Mouse (Mus musculus) MEL (cell line): Measurements from ENCODE around the gene Miga2. TPM values are rescaled to one million over a fixed set of nuclear protein-coding genes. Genes with fewer than 3 reads are reported as not detected.
A peak's percentile ranks its signal among the peaks of the same experiment; 100 is the strongest.

Experiments used
- DNase-seq: peaks from one replicate; pipeline ENCODE4 v3.0.0; 2011; ENCODE audit warnings: low read depth, low spot score
- H3K27ac ChIP-seq: 2 replicates; pipeline ENCODE4 v1.5.1; 2012; ENCODE audit warnings: low read depth, mild to moderate bottlenecking, control low read depth, low read length, moderate library complexity; ENCODE audit not compliant: control insufficient read depth
- H3K27me3 ChIP-seq, 2 experiments: fragments of 150-350 bp in 1 of 2; sonication (generic) in 1 of 2; 2 replicates each; pipeline ENCODE4 v1.6.1; 2012; ENCODE audit warnings: low read length in 2 of 2, mild to moderate bottlenecking in 2 of 2, improper control_type of control experiment in 1 of 2, moderate library complexity in 1 of 2; ENCODE audit not compliant: insufficient read depth in 2 of 2, control insufficient read depth in 1 of 2
- H3K36me3 ChIP-seq, 2 experiments: 2 replicates each; pipeline ENCODE4 v1.6.1; 2012 to 2014; ENCODE audit warnings: low read length in 2 of 2, improper control_type of control experiment in 1 of 2, inconsistent platforms in 1 of 2, mild to moderate bottlenecking in 1 of 2; ENCODE audit not compliant: insufficient read depth in 2 of 2, control insufficient read depth in 1 of 2
- H3K4me1 ChIP-seq, 2 experiments: fragments of 150-350 bp in 1 of 2; sonication (generic) in 1 of 2; 2 replicates each; pipeline ENCODE4 v1.6.1; 2012; ENCODE audit warnings: low read length in 2 of 2, improper control_type of control experiment in 1 of 2, mild to moderate bottlenecking in 1 of 2; ENCODE audit not compliant: insufficient read depth in 2 of 2, control insufficient read depth in 1 of 2
- H3K4me3 ChIP-seq, 2 experiments: fragments of 150-350 bp in 1 of 2; sonication (generic) in 1 of 2; 2 replicates each; pipeline ENCODE4 v1.5.1; 2012; ENCODE audit warnings: low read depth in 2 of 2, low read length in 2 of 2, mild to moderate bottlenecking in 2 of 2, moderate library complexity in 2 of 2, control low read depth in 1 of 2, improper control_type of control experiment in 1 of 2; ENCODE audit not compliant: control insufficient read depth in 1 of 2, insufficient read depth in 1 of 2
- H3K79me2 ChIP-seq: 2 replicates; pipeline ENCODE4 v1.6.1; 2012; ENCODE audit warnings: mild to moderate bottlenecking, low read length, moderate library complexity; ENCODE audit not compliant: control insufficient read depth, poor library complexity, insufficient read depth
- H3K9ac ChIP-seq: 2 replicates; pipeline ENCODE4 v1.6.1; 2012; ENCODE audit warnings: low read depth, mild to moderate bottlenecking, control low read depth, low read length, moderate library complexity; ENCODE audit not compliant: control insufficient read depth, poor library complexity, severe bottlenecking
- H3K9me3 ChIP-seq: fragments of 150-350 bp; sonication (generic); replicated peaks from 2 replicates; pipeline ENCODE4 v1.6.1; 2012; ENCODE audit warnings: mild to moderate bottlenecking, low read length, improper control_type of control experiment, moderate library complexity; ENCODE audit not compliant: insufficient read depth
- CHD1 ChIP-seq: IDR thresholded peaks from 2 replicates; pipeline ENCODE4 v1.6.1; 2012; ENCODE audit warnings: low read depth, mild to moderate bottlenecking, inconsistent platforms, low read length, improper control_type of control experiment
- MAFK ChIP-seq: IDR thresholded peaks from 2 replicates; pipeline ENCODE4 v1.6.1; 2011; ENCODE audit warnings: low read depth, mild to moderate bottlenecking, low read length, improper control_type of control experiment, borderline replicate concordance
- MEF2A ChIP-seq: IDR thresholded peaks from 2 replicates; pipeline ENCODE4 v1.6.1; 2014; ENCODE audit warnings: low read depth, mild to moderate bottlenecking, inconsistent platforms, low read length, improper control_type of control experiment; ENCODE audit not compliant: poor library complexity, insufficient replicate concordance, severe bottlenecking; ENCODE audit errors: extremely low read depth
- POLR2A ChIP-seq, 2 experiments: IDR thresholded peaks; 2 replicates each; pipeline ENCODE4 v1.6.1; 2011 to 2012; ENCODE audit warnings: low read length in 2 of 2, mild to moderate bottlenecking in 2 of 2, control low read depth in 1 of 2, improper control_type of control experiment in 1 of 2, low read depth in 1 of 2, moderate library complexity in 1 of 2; ENCODE audit not compliant: control insufficient read depth in 1 of 2, insufficient read depth in 1 of 2, poor library complexity in 1 of 2
- POLR2AphosphoS2 ChIP-seq: IDR thresholded peaks from 2 replicates; pipeline ENCODE4 v1.6.1; 2011; ENCODE audit warnings: low read length, improper control_type of control experiment
- RAD21 ChIP-seq: IDR thresholded peaks from 2 replicates; pipeline ENCODE4 v1.6.1; 2011; ENCODE audit warnings: mild to moderate bottlenecking, low read depth, low read length, improper control_type of control experiment
- RCOR1 ChIP-seq: IDR thresholded peaks from 2 replicates; pipeline ENCODE4 v1.6.1; 2012; ENCODE audit warnings: low read depth, mild to moderate bottlenecking, inconsistent platforms, low read length, improper control_type of control experiment
- TAL1 ChIP-seq: IDR thresholded peaks from 2 replicates; pipeline ENCODE4 v1.6.1; 2012; ENCODE audit warnings: mild to moderate bottlenecking, inconsistent platforms, low read length, moderate library complexity, mixed read lengths
- UBTF ChIP-seq: IDR thresholded peaks from 2 replicates; pipeline ENCODE4 v1.6.1; 2012; ENCODE audit warnings: low read depth, mild to moderate bottlenecking, inconsistent platforms, low read length, improper control_type of control experiment, moderate library complexity, borderline replicate concordance; ENCODE audit not compliant: insufficient read depth
- ZKSCAN1 ChIP-seq: IDR thresholded peaks from 2 replicates; pipeline ENCODE4 v1.6.1; 2012; ENCODE audit warnings: low read depth, mild to moderate bottlenecking, inconsistent platforms, low read length, improper control_type of control experiment, moderate library complexity
- polyA plus RNA-seq, 2 experiments: library from polyadenylated mRNA; stranded (reverse) in 1 of 2; unstranded in 1 of 2; fragments of >175 nt in 1 of 2; fragments of >200 nt in 1 of 2; gene quantifications; 2 replicates each; pipeline versions ENCODE4 v1.2.1 to v1.2.4; 2012; ENCODE audit warnings: low replicate concordance in 2 of 2, low read depth in 1 of 2; ENCODE audit not compliant: insufficient read length in 2 of 2, insufficient read depth in 1 of 2, missing spikeins in 1 of 2
- total RNA-seq: library from RNA; depleted of rRNA; stranded (reverse); fragments of 300-350 nt; gene quantifications from 2 replicates; pipeline ENCODE4 v1.2.3, GENCODE M21; 2012

The Miga2 gene
- total and polyA plus RNA-seq, 3 experiments: 20.3 to 25.8 TPM; not detected in 1

DNA sequence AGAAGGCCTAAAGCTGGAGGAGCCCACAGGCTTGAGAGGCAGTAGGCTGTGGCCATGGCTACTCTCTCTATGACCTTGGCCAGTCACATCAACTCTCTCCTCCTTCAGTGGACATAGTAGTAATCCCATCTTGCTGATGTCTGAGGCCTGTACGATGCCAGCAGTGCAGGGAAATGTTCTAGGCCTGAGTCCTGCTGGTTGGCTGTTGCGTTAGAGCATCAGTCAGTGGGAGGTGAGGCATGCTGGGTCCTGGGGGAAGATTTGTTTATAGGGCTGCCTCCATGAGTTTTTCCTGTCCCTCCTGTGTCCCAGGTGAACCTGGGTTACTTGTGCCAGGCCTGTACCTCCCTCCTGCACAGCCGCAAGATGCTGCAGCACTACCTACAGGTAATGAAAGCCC, 22.0 kb upstream of the Miga2 start:
- H3K4me3 ChIP-seq: no peak overlapping the region
- no peaks in the 10 kb centered on the region for H3K4me1 ChIP-seq
- H3K79me2 ChIP-seq: no peaks in the 10 kb centered on the region
- peaks cover 0 to 15% of the 10 kb centered on the region in 2 experiments; a peak in 2 of 4 replicates for H3K36me3 ChIP-seq
- no peak overlapping the region for H3K9ac ChIP-seq
- H3K27me3 ChIP-seq: no peaks in the 10 kb centered on the region
- no peak for DNase-seq
- TF ChIP-seq MAFK (no peak), MEF2A (no peak), ZKSCAN1 (no peak), UBTF (no peak), TAL1 (no peak), RCOR1 (no peak)
- no peaks in the 10 kb centered on the region for H3K9me3 ChIP-seq
- H3K27ac ChIP-seq: no peak overlapping the region

DNA sequence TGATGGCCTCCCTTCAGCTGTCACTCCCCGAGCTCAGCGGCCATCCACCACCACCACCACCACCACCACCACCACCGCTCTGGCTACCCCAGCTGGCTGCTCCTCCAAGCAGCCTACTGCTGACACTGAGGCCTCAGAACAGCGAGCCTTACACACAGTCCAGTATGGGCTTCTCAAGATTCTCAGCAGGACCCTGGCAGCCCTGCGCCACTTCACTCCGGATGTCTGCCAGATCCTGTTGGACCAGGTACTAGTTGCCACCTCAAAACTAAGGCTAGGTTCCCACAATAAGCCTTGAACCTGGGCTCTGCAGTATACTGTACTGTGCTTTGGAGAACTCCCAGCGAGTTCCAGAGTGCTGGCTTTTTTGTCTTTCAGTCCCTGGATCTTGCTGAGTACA, 21.5 kb upstream of the Miga2 start:
- H3K36me3 ChIP-seq: peaks cover 0 to 15% of the 10 kb centered on the region in 2 experiments; a peak in 2 of 4 replicates
- H3K9ac ChIP-seq: no peak overlapping the region

DNA sequence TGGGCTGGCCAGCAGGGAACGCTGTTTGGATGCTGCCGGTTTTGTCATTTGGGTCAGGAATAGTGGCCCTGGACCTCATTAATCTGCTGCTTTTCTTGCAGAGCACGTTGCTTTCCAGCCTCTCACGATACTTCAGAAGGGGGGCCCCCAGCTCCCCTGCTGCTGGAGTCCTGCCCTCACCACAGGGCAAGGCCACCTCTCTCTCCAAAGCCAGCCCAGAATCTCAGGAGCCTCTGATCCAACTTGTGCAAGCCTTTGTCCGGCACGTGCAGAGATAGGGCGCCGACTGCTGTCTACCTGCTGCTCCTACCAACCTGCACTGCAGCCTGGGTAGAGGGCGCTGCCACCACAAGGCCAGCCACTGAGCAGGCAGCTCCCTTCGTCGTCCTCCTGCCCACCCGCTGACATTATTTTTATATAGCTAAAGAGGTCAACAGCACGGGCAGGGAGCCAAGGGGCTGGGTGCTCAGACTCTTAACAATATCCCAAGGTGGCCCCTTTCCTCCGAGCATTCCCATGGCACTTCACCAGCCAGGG, 20.4 kb upstream of the Miga2 start:
- no peak for DNase-seq
- Histone ChIP-seq H3K9ac (no peak overlapping the region), H3K4me3 (no peak overlapping the region), H3K79me2 (no peaks in the 10 kb centered on the region), H3K36me3 (peaks cover 0 to 11% of the 10 kb centered on the region in 2 experiments; a peak in 1 of 4 replicates), H3K27ac (no peak overlapping the region), H3K9me3 (no peaks in the 10 kb centered on the region), H3K27me3 (no peaks in the 10 kb centered on the region), H3K4me1 (no peaks in the 10 kb centered on the region)
- TF ChIP-seq RAD21 (no peak), POLR2AphosphoS2 (no peak), CHD1 (no peak), RCOR1 (no peak)

More for the DNA sequence above, 21.5 kb upstream of the Miga2 start:
- no peak overlapping the region for H3K4me3 ChIP-seq
- no peak overlapping the region for H3K27ac ChIP-seq
- no peak for DNase-seq
- no peaks in the 10 kb centered on the region for H3K79me2 ChIP-seq
- H3K9me3 ChIP-seq: no peaks in the 10 kb centered on the region
- TF ChIP-seq POLR2A (IDR thresholded peaks at IDR 0.05; ENCODE audit: control insufficient read depth in 1 of 2, insufficient read depth in 1 of 2, low read depth in 1 of 2, low read length in 2 of 2, poor library complexity in 1 of 2) (peak in 1 of 2 experiments; percentile 26; a peak in 1 of 4 replicates), UBTF (no peak)
- TF ChIP-seq, all 39 proteins: peak for 1
- Histone ChIP-seq H3K4me1 (no peaks in the 10 kb centered on the region), H3K27me3 (no peaks in the 10 kb centered on the region)
